Mouse (Mus musculus): ENCODE measurements around the gene Gkn1.
A peak's percentile ranks its signal among the peaks of the same experiment; 100 is the strongest.

Gene Gkn1

GRCm38 (mm10) chr6:87350829-87351228 is at the start of gene Gkn1:
TSS of gene Gkn1 (minus strand) at chr6:87350942.
- DNase-seq, result no peak

DNA sequence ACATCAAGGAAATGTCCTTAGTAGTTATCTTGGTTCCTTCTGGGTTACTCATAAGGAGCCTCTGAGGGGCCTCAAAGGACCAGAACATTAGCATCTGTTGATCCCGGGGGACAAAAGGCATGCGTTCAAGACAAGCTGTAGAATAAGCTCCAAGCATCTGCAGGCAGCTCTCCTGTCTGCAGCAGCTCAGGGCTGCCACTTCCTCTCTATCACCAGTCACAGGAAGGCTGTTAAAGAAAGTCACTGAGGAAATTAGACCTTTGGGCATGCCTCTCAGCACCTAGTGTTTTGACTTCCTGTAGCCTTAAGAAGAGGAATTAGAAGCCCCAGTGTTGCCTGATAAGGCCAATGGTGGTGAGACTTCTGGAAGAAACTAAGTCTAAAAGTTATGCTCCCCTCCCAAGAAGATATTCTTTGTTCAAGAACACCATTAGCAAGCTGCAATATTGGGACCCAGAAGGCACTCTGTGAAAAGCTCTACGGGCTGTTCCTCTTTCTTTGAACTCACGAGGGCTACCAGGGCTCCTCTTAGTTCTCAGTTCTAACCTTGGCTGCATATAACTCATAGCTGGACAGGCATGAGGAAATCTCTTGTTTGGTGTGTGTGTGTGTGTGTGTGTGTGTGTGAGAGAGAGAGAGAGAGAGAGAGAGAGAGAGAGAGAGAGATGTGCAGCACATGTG is 49.3 kb upstream of the Gkn1 start:
- DNase-seq, result no peak

GRCm38 (mm10) chr6:87399137-87399536 is 48.4 kb upstream of the Gkn1 start:
- peak; percentile 22 for DNase-seq

DNA sequence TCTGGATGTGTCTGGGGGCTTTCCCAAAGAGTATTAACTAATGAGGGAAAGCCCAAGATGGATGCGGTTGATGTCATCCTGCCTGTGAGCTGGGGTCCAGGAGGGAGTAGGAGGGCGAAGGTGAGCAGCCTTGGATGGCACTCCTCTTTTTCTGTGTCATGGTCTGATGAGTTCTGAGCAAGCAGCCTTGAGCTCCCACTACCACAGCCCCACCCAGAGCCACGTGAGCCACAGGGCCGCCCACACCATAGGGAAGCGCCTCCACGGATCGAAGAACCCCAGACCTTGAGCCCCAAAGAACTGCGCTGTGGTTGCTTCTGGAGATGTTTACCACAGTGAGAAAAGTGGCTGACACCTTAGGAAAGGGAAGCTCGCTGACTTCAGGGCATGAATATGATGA is 44.0 kb upstream of the Gkn1 start:
- no peak for DNase-seq

DNA sequence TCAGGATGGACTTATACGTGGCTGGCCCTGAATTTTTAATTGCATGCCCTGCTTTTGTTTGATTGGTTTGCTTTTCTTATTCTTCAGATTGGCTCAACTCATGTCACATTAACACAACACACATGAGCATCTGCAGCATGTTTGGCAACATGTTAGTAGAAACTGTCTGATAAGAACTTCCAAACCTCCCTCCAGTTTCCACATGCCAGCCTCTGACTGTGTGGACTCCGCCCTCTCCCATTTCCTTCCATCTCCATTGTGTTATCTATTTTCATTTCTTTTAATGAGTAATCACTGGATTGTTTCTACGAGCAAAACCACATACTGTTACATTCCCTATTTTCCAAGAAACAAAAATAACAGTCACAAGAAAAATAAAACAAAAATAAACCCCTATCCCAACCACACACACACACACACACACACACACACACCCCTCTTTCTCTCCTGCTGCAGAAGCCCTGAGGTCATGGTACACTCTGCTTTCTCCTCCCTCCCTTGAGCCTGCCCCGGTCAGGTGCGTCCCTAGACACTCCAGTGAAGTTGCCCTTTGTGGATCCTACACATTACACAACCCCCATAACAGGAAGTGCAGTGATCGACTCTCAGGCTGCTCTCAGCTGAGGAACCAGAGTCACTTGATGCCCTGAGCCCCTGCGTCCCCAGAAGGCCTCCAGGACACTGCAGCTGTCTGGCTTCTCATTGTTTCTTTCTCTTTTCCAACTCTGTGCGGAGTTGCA is 42.9 kb upstream of the Gkn1 start:
- no peak for DNase-seq

GRCm38 (mm10) chr6:87389455-87389989 is 38.8 kb upstream of the Gkn1 start:
- DNase-seq, result no peak

GRCm38 (mm10) chr6:87388877-87389276 is 38.1 kb upstream of the Gkn1 start, which contains the start of gene Gkn3:
TSS of gene Gkn3 (minus strand) at chr6:87388935.
- DNase-seq, result no peak

- DNase-seq, result no peak
Measured at GRCm38 (mm10) chr6:87386681-87387080, 35.9 kb upstream of the Gkn1 start.

- DNase-seq, result peak; percentile 18
Measured at GRCm38 (mm10) chr6:87386203-87386602, 35.5 kb upstream of the Gkn1 start.

GRCm38 (mm10) chr6:87384761-87385160 is 34.0 kb upstream of the Gkn1 start:
- no peak for DNase-seq

DNA sequence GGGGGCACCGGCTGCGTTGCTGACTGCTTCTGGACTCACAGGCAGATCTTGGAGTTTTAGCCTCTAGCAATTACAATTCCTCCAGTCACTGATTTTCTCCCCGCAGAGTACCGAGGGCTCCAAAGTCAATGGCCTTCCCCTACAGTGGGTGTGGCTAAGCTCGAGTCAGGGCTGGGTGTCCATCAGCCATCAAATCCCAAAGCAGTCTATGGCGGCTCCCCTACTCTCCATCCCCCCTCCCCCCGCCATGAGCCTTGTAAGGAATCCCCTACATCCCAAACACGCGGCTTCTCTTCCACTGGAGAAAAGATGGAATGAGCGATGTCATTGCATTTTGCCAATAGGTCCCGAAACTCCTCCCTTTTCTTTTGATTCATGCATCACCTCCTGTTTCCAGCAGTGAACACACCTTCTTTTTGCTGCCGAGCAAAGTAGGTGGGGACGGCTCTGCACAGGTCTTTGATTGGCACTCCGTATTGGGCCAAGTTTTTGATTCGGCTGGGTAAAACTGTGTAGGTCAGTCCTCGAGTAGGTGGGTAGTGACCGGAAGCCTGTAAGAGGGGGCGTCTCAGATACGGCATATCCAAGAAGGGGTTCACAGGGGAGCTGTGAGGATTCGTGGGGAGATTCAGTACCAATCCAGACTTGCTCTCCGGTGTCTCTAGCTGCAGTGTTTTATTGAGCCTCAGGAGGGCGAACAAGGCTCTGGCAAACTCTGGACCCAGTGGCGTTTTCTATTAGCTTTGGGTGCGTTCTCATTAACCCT is 33.4 kb upstream of the Gkn1 start:
- no peak for DNase-seq

DNA sequence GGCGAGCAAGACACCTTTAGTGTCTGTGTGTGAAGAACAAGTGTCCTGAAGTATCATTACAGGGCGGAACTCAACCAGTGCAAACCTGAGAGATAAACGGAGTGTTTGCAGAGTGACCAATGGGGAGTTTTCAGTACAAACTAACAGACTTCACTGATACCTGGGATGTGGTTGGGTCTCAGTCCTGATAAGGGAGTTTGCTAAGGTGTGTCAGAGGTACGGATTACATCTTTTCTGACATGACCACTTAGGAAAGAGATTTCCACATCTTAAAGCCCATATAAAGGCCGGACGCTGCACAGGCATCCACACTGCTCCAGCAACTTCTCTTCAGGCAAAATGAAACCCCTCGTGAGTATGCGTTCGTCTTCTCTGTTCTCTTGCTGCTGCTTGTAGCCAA is 22.3 kb upstream of the Gkn1 start, which contains the start of gene Gkn2:
Gene Gkn2 (plus strand): TSS at position 301 of the 400 bp plus-strand sequence.
- DNase-seq, result no peak

- DNase-seq, result no peak
Measured at GRCm38 (mm10) chr6:87369223-87369622, 18.5 kb upstream of the Gkn1 start.

DNA sequence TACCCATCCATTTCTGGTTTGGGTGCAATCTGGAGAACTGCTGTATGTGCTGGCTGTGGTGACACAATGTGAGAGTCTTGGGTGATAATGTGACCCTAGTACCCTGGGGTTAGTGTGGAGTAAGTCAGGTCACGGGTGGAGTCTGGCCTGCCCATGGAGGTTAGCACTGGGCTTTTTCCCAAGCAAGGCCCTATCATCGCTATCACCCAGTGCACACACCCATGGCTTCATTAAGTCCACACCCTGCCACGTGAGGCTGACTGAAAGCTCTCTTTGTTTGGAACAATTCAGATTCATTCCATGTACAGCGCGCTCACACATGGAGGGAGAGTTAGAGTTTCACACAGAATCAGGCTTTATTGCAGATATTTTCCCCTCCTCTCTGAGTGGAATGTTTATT is 3.7 kb upstream of the Gkn1 start:
- no peak for DNase-seq

- no peak for DNase-seq
Measured at GRCm38 (mm10) chr6:87335935-87336295, 14.8 kb downstream of the Gkn1 start.

DNA sequence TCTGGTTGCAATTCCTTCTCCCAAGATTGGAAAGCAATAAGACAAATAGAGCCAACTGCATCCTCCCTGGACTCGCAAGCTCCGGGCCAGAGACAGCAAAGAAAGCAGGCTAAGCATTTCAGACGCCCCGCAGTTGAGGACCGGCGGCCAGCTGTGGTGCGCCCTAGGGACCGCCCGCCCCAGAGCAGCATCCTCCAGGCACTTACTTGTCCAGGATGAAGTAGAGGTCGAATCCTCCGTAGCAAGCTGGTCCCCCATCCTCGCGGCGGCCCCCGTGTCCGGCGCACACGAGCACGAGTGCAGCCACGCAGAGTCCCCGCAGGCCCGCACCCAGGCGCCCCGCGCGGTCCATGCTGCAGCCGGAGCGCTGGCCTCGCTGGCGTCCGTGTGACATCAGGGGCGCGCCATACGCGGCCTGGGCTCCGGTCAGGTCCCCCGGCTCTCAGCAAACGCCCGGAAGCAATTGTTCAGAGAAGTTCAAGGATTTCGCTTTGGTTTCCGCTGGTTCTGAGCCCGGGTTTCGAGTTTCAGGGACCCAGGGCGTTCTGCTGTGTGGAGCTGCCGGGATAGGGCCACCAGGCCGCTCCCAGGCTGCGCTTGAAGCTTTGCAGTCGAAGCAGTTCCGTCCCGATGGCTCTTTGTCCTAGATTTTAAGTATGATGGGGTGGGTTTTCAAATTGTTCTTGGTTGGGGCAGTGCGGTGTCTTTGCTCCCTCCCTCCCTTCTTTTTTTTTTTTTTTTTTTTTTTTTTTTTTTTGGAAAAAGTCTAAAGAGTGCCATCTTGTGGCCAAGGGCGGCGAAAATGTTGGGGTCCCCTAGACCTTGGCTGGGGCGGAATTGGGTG is 15.4 kb downstream of the Gkn1 start, which contains the start of gene Antxr1:
Gene Antxr1 (minus strand): TSS at position 731 of the 844 bp plus-strand sequence.
- peak; percentile 6 for DNase-seq

- DNase-seq, result no peak
Measured at GRCm38 (mm10) chr6:87334361-87335090, 16.2 kb downstream of the Gkn1 start.

DNA sequence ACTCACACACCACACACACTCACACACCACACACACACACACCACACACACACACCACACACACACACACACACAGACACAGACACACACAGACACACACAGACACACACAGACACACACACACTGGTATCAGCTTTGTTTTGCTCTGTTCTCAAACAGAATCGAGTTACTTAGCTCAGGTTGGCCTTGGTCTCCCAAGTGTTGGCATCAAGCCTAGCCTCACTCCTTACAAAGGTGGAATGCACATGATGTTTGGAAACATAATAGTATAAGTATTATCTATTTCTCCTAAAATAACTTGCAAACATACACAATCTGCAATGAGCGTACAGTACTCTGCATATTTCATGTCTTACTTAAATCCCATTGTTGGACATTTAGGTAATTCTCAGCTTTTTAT is 18.4 kb downstream of the Gkn1 start:
- DNase-seq, result no peak

GRCm38 (mm10) chr6:87328265-87329173 is 22.2 kb downstream of the Gkn1 start:
- no peak for DNase-seq

DNA sequence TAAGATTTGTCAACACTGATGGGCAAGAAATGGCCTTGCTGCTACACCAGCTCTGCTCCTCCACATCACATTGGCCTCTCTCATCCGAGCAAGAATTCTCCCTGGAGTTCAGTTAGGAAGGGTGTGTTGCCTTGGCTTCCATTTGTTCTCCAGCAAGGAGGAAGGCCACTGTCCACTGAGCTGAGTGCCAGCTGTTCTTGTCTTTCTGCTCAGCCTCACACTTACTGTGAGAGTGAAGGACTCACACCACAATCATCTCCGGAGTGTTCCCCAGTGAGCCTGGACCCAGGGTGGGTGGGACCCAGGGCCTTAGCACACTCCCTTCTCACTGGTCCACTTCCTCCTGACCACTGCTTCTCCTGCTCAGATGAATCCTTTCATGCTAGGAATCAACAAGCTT is 23.8 kb downstream of the Gkn1 start:
- no peak for DNase-seq

DNA sequence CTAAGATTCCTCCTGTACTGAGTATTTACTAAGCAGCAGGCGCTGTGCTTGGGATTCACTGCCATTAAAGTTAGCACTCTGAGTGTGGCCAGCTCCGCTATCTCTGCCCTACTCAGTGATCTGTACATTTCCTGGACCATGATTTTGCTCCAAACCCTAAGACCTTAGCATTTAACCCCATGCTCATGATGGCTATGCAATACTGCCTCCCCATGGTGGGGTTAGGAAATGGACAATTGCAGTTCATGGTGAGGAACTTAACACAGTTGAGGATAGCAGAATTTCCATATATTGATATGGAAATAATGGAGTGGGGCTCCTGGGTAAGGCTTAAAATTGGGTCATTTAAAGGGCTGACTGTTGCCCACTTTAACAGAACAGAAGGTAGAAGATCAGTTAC is 27.4 kb downstream of the Gkn1 start:
- no peak for DNase-seq

All from cerebellum, adult 9-11 months (tissue).